Mouse (Mus musculus): ENCODE results near the gene Fam19a4. TPM values are rescaled to one million over a fixed set of nuclear protein-coding genes. Genes with fewer than 3 reads are reported as not detected.

The Fam19a4 gene
- polyA plus RNA-seq, 1 experiment from 2014 or later: 0.18 TPM

DNA sequence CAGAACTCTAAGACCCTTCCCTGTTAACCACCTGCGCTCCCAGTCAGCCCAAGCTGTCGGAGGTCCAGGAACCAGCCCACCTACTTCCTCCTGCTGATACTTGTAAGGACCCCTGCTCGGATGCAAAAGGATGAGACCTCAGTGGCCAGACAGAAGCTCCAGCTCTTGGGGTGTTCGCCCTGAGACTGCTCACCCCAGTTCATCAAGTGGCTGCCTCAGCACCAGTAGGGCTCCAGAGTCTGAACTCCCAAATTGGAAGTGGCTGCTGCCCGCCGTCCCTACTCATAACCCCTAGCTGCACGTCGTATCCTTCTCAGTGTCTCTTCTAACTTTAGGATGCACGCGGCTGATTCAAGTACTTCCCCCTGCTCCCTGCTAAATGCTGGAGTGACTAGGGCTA is 614 bp downstream of the Fam19a4 start:
- Histone ChIP-seq H3K36me3 (ENCODE audit: control insufficient read depth, insufficient read depth) (no peaks in the 10 kb centered on the region), H3K9ac (ENCODE audit: low read length) (peak overlapping the region; percentile 28; the same call in 1 of the 2 replicates), H3K4me3 (ENCODE audit: low read length) (peak overlapping the region; percentile 55), H3K27ac (ENCODE audit: low read length) (no peak overlapping the region), H3K27me3 (ENCODE audit: control insufficient read depth, insufficient read depth, low read length) (peaks cover 39% of the 10 kb centered on the region), H3K4me1 (ENCODE audit: control insufficient read depth, insufficient read depth, low read length) (peaks cover 11% of the 10 kb centered on the region; the same call in 1 of the 2 replicates), H3K9me3 (replicated peaks; ENCODE audit: control insufficient read depth, low read length) (no peaks in the 10 kb centered on the region), H3K4me2 (ENCODE audit: low read depth, low read length) (peak overlapping the region; percentile 87)
- 3% methylated on average over 10 of the region's 10 CpGs for WGBS
- ATAC-seq (replicated peaks; ENCODE audit: extremely low read depth, insufficient read depth, low FRiP score): no peak

DNA sequence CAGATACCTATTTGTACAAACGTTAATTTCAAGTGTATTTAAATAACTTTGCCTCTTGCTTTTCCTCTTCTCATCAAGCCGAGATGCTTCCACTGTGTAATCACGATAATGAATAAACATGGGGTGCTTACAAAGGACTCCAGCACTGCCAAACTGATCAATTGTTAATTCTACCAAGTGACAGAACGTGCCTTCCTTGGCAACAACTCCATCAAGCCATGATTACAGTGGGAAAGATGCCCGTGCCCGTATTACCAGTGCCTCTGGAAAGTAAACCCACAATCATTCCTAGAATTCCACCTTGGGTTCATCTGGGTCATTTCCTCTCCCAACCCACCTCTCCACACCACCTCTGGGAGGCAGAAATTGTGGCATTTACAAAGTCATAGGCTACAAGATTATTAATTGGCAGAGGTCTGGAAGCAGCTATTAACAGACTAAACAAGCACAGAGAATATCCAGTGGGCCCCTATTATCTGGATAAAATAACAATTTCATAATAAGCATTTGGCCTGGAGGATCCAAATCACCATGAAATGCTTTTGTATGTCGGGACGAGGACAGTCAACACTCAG is 7.9 kb downstream of the Fam19a4 start:
- no peak for ATAC-seq (replicated peaks; ENCODE audit: extremely low read depth, insufficient read depth, low FRiP score)
- Histone ChIP-seq H3K9ac (ENCODE audit: low read length) (no peak overlapping the region), H3K9me3 (replicated peaks; ENCODE audit: control insufficient read depth, low read length) (no peaks in the 10 kb centered on the region), H3K4me3 (ENCODE audit: low read length) (no peak overlapping the region), H3K4me2 (ENCODE audit: low read depth, low read length) (no peak overlapping the region), H3K4me1 (ENCODE audit: control insufficient read depth, insufficient read depth, low read length) (no peaks in the 10 kb centered on the region), H3K27me3 (ENCODE audit: control insufficient read depth, insufficient read depth, low read length) (no peaks in the 10 kb centered on the region), H3K36me3 (ENCODE audit: control insufficient read depth, insufficient read depth) (no peaks in the 10 kb centered on the region), H3K27ac (ENCODE audit: low read length) (no peak overlapping the region)
- WGBS: 76% methylated on average over 8 of the region's 8 CpGs

DNA sequence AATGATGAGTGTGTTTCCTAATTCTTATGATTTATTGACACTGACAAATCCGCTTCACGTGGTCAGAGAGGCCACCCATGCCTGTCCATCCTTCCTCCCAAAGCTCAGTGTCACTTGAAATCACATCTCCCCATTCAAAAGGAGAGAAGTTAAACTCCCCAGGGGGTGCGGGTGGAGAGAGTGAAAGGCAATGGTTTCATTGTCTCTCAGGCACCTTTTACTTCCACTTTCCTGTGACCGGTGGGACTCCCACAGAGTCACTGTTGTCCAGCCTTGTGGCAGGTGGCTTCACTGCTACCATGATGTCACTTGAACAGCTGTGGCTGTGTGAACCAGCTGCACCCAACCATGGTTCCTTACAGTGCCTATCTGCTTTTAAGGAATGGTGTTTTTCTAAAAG is 11.8 kb downstream of the Fam19a4 start:
- H3K36me3 ChIP-seq (ENCODE audit: control insufficient read depth, insufficient read depth): no peaks in the 10 kb centered on the region
- H3K4me1 ChIP-seq (ENCODE audit: control insufficient read depth, insufficient read depth, low read length): no peaks in the 10 kb centered on the region
- H3K9ac ChIP-seq (ENCODE audit: low read length): no peak overlapping the region
- no peak overlapping the region for H3K4me2 ChIP-seq (ENCODE audit: low read depth, low read length)
- H3K27me3 ChIP-seq (ENCODE audit: control insufficient read depth, insufficient read depth, low read length): no peaks in the 10 kb centered on the region
- no peak overlapping the region for H3K27ac ChIP-seq (ENCODE audit: low read length)
- H3K4me3 ChIP-seq (ENCODE audit: low read length): no peak overlapping the region
- no peak for ATAC-seq (replicated peaks; ENCODE audit: extremely low read depth, insufficient read depth, low FRiP score)
- H3K9me3 ChIP-seq (replicated peaks; ENCODE audit: control insufficient read depth, low read length): no peaks in the 10 kb centered on the region
- WGBS: 40% methylated on average over 4 of the region's 4 CpGs

DNA sequence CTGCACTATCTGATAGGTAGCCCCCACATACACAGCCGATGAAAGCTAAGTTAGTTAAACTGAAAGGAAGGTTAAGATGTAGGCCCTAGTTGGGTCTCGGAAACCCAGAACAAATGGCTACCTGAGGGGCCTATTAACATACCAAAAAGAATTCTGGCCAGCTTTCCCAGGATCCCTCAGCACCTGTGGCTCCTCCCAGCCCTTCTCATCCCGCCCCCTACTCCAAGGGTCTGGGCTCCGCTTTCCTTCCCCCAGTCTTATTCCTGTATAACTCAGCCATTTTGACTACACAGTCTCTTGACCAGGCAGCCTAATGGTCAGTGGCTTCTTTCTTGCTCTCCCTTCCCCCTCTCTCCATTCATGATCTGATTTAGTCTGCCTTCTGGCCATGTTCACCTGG is 13.7 kb downstream of the Fam19a4 start:
- Histone ChIP-seq H3K9ac (ENCODE audit: low read length) (no peak overlapping the region), H3K27ac (ENCODE audit: low read length) (no peak overlapping the region), H3K4me2 (ENCODE audit: low read depth, low read length) (no peak overlapping the region), H3K27me3 (ENCODE audit: control insufficient read depth, insufficient read depth, low read length) (no peaks in the 10 kb centered on the region), H3K9me3 (replicated peaks; ENCODE audit: control insufficient read depth, low read length) (no peaks in the 10 kb centered on the region), H3K4me1 (ENCODE audit: control insufficient read depth, insufficient read depth, low read length) (no peaks in the 10 kb centered on the region), H3K36me3 (ENCODE audit: control insufficient read depth, insufficient read depth) (no peaks in the 10 kb centered on the region), H3K4me3 (ENCODE audit: low read length) (no peak overlapping the region)
- no peak for ATAC-seq (replicated peaks; ENCODE audit: extremely low read depth, insufficient read depth, low FRiP score)
- WGBS: 69% methylated on average over 4 of the region's 4 CpGs

DNA sequence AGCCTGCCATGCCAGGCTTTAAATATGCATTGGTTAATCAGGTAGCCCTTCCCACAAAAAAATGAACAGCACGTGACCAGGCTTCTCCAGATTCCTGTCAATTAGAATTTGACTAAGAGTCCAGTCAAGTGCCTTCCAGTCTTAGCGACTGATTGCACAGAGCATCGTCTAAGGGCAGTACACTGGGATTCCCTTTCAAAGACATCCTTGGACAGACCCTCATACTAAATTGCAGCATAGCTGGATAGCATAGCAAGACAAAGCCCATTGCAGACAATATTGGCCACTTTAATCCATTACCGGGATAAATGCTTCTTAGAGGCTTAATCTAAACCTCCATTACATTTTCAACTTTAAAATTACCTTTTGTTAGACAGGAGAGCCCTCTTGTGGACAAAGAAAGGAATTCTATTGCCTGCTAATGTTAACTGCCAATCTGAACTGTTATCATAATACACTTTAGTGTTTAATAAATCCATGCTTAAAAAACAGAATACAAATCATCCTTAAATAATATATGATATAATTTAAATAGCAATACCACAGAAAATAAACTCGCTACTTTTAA is 33.0 kb downstream of the Fam19a4 start:
- Histone ChIP-seq H3K4me3 (ENCODE audit: low read length) (no peak overlapping the region), H3K27ac (ENCODE audit: low read length) (no peak overlapping the region), H3K27me3 (ENCODE audit: control insufficient read depth, insufficient read depth, low read length) (peaks cover 2% of the 10 kb centered on the region; the same call in 1 of the 2 replicates), H3K36me3 (ENCODE audit: control insufficient read depth, insufficient read depth) (no peaks in the 10 kb centered on the region), H3K4me2 (ENCODE audit: low read depth, low read length) (no peak overlapping the region), H3K4me1 (ENCODE audit: control insufficient read depth, insufficient read depth, low read length) (no peaks in the 10 kb centered on the region), H3K9ac (ENCODE audit: low read length) (no peak overlapping the region), H3K9me3 (replicated peaks; ENCODE audit: control insufficient read depth, low read length) (no peaks in the 10 kb centered on the region)
- 39% methylated on average over 5 of the region's 5 CpGs for WGBS
- no peak for ATAC-seq (replicated peaks; ENCODE audit: extremely low read depth, insufficient read depth, low FRiP score)

DNA sequence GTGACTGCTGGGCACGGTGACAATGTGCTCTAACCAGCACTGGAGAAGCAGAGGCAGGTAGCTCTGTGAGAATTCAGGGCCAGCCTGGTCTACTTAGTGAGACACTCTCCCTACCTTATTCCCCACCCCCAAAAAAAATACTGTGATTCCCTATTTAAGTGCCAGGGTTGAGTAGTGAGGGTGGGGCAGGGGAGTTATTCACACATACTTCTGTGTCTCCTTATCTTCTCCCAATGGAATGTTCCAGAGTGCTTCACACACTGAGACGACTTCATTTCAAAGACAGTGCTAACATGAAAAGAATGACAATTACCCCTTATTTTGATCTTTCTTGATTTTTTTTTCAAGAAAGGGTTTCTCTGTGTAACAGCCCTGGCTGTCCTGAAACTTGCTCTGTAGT is 40.9 kb downstream of the Fam19a4 start:
- ATAC-seq (replicated peaks; ENCODE audit: extremely low read depth, insufficient read depth, low FRiP score): no peak
- Histone ChIP-seq H3K9me3 (replicated peaks; ENCODE audit: control insufficient read depth, low read length) (no peaks in the 10 kb centered on the region), H3K36me3 (ENCODE audit: control insufficient read depth, insufficient read depth) (no peaks in the 10 kb centered on the region), H3K4me2 (ENCODE audit: low read depth, low read length) (no peak overlapping the region), H3K9ac (ENCODE audit: low read length) (no peak overlapping the region), H3K27ac (ENCODE audit: low read length) (no peak overlapping the region), H3K27me3 (ENCODE audit: control insufficient read depth, insufficient read depth, low read length) (no peaks in the 10 kb centered on the region), H3K4me1 (ENCODE audit: control insufficient read depth, insufficient read depth, low read length) (no peaks in the 10 kb centered on the region), H3K4me3 (ENCODE audit: low read length) (no peak overlapping the region)
- 37% methylated on average over 2 of the region's 2 CpGs for WGBS

DNA sequence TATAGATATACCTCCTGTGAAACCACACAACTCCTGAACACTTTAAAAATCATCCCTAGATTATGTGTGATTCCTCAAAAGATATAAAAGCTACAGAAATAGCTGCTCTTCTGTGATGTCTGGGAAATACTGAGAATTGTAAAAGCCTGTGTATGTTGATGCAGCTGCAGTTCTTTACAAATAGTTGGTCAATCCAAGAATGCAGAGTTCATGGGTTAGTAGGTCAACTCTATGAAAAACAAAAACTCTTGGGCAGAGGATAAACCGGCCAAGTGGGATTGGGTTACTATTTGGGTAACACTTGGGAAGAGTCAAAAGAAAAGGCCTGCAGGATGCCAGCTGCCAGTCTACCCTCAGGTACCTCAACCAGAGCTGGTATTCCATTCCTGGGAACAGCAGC is 43.5 kb downstream of the Fam19a4 start:
- Histone ChIP-seq H3K9ac (ENCODE audit: low read length) (no peak overlapping the region), H3K4me2 (ENCODE audit: low read depth, low read length) (no peak overlapping the region)
- 72% methylated on average over 1 of the region's 1 CpGs for WGBS

DNA sequence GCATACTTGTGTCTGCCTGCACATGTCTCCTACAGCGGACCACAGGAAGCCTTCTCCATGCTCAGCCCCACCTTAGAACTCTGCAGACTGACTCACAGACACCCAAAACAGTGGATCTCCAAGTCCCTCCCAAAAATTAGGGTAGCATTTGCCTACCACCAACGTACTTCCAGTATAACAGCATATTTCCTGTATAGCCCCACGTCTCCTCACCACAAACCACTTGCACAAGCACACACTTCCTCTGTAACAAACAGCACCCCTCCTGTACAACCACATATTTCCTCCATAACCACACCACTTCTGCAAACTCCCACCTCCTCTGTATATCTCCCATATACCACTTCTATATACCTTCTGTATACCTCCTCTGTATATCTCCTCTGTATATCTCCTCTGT is 44.2 kb downstream of the Fam19a4 start:
- no peak overlapping the region for H3K4me3 ChIP-seq (ENCODE audit: low read length)
- H3K27ac ChIP-seq (ENCODE audit: low read length): no peak overlapping the region
- H3K9me3 ChIP-seq (replicated peaks; ENCODE audit: control insufficient read depth, low read length): no peaks in the 10 kb centered on the region
- no peak overlapping the region for H3K4me2 ChIP-seq (ENCODE audit: low read depth, low read length)
- WGBS: 58% methylated on average over 3 of the region's 3 CpGs
- H3K9ac ChIP-seq (ENCODE audit: low read length): no peak overlapping the region
- no peak for ATAC-seq (replicated peaks; ENCODE audit: extremely low read depth, insufficient read depth, low FRiP score)
- H3K27me3 ChIP-seq (ENCODE audit: control insufficient read depth, insufficient read depth, low read length): no peaks in the 10 kb centered on the region
- no peaks in the 10 kb centered on the region for H3K4me1 ChIP-seq (ENCODE audit: control insufficient read depth, insufficient read depth, low read length)
- no peaks in the 10 kb centered on the region for H3K36me3 ChIP-seq (ENCODE audit: control insufficient read depth, insufficient read depth)

More for the DNA sequence above, 43.5 kb downstream of the Fam19a4 start:
- H3K27me3 ChIP-seq (ENCODE audit: control insufficient read depth, insufficient read depth, low read length): no peaks in the 10 kb centered on the region
- ATAC-seq (replicated peaks; ENCODE audit: extremely low read depth, insufficient read depth, low FRiP score): no peak
- H3K36me3 ChIP-seq (ENCODE audit: control insufficient read depth, insufficient read depth): no peaks in the 10 kb centered on the region
- H3K27ac ChIP-seq (ENCODE audit: low read length): no peak overlapping the region
- no peak overlapping the region for H3K4me3 ChIP-seq (ENCODE audit: low read length)
- H3K4me1 ChIP-seq (ENCODE audit: control insufficient read depth, insufficient read depth, low read length): no peaks in the 10 kb centered on the region
- H3K9me3 ChIP-seq (replicated peaks; ENCODE audit: control insufficient read depth, low read length): no peaks in the 10 kb centered on the region

DNA sequence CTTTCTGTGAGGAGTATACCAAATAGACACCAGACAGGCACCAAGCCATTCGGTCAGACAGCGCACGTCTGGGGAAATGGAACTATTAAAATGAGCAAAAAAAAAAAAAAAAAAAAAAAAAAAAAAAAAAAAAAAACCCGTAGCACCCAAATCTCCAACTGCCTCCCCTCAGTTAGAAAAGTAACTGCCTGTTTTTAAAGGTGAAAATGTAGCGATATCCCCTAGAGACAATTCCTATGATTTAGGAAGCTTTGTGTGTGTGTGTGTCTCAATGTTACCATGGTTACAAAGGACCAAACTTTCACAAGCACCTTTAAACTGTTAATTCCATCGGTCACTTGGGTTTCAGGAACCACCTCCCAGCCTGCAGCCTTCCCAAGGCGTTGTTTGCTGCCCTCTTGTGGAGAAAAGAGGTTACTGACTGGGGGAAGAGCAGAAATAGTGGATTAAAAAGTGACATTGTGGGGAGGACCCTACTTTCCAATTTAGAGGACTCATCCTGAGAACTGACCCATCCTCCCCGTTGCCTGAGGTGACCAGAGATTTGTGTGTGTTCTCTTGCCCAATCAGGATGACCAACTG is 53.6 kb downstream of the Fam19a4 start:
- Histone ChIP-seq H3K27ac (ENCODE audit: low read length) (no peak overlapping the region), H3K4me2 (ENCODE audit: low read depth, low read length) (no peak overlapping the region), H3K27me3 (ENCODE audit: control insufficient read depth, insufficient read depth, low read length) (0 out of 2 replicates have a peak, but pooled peaks cover 2% of the 10 kb centered on the region), H3K4me1 (ENCODE audit: control insufficient read depth, insufficient read depth, low read length) (no peaks in the 10 kb centered on the region), H3K9ac (ENCODE audit: low read length) (no peak overlapping the region), H3K4me3 (ENCODE audit: low read length) (no peak overlapping the region), H3K36me3 (ENCODE audit: control insufficient read depth, insufficient read depth) (no peaks in the 10 kb centered on the region), H3K9me3 (replicated peaks; ENCODE audit: control insufficient read depth, low read length) (no peaks in the 10 kb centered on the region)
- 37% methylated on average over 8 of the region's 8 CpGs for WGBS
- ATAC-seq (replicated peaks; ENCODE audit: extremely low read depth, insufficient read depth, low FRiP score): no peak

Data from heart, embryonic 16.5 days (tissue).